Mouse (Mus musculus) heart, adult 11 months (tissue): ENCODE results near the gene Gm9780.
"Not testable (repeated sequence)": the region's sequence is repeated elsewhere in the genome, so short reads cannot be mapped to it uniquely, and the experiment has no call there.

Experiments used
- DNase-seq: peaks from one replicate; pipeline ENCODE4 v3.0.0; 2022

Gene Gm9780

GRCm38 (mm10) chr14:26042611-26043010, at the start of gene Gm9780:
Gene Gm9780 (minus strand): TSS chr14:26042711.
- DNase-seq = not testable (repeated sequence)

GRCm38 (mm10) chr14:26081997-26082396, 39.5 kb upstream of the Gm9780 start, which contains the start of gene Cphx3:
Gene Cphx3 (plus strand): TSS chr14:26082297.
- not testable (repeated sequence) for DNase-seq

GRCm38 (mm10) chr14:26081216-26081615, 38.7 kb upstream of the Gm9780 start, which contains the start of gene Cphx2:
Gene Cphx2 (plus strand): TSS chr14:26081516.
- not testable (repeated sequence) for DNase-seq

GRCm38 (mm10) chr14:26076620-26077390, 34.3 kb upstream of the Gm9780 start:
- DNase-seq = not testable (repeated sequence)

- DNase-seq = not testable (repeated sequence)
Measured at GRCm38 (mm10) chr14:26067325-26067633, 24.8 kb upstream of the Gm9780 start, which contains the start of gene Tmem254c. Gene Tmem254c (minus strand): TSS chr14:26067355.

- not testable (repeated sequence) for DNase-seq
Measured at GRCm38 (mm10) chr14:26066574-26067324, 24.2 kb upstream of the Gm9780 start.

- DNase-seq = not testable (repeated sequence)
Measured at GRCm38 (mm10) chr14:26059362-26059761, 16.9 kb upstream of the Gm9780 start.

GRCm38 (mm10) chr14:26058184-26058583, 15.7 kb upstream of the Gm9780 start:
- DNase-seq = not testable (repeated sequence)

GRCm38 (mm10) chr14:26048767-26049166, 6.3 kb upstream of the Gm9780 start:
- not testable (repeated sequence) for DNase-seq

- DNase-seq = not testable (repeated sequence)
Measured at GRCm38 (mm10) chr14:26047026-26047425, 4.5 kb upstream of the Gm9780 start.

- not testable (repeated sequence) for DNase-seq
Measured at GRCm38 (mm10) chr14:26045007-26045406, 2.5 kb upstream of the Gm9780 start.

GRCm38 (mm10) chr14:26035439-26035838, 7.1 kb downstream of the Gm9780 start:
- not testable (repeated sequence) for DNase-seq

GRCm38 (mm10) chr14:26034364-26034763, 8.1 kb downstream of the Gm9780 start:
- DNase-seq = not testable (repeated sequence)

- DNase-seq = not testable (repeated sequence)
Measured at GRCm38 (mm10) chr14:26025653-26026052, 16.9 kb downstream of the Gm9780 start.

- not testable (repeated sequence) for DNase-seq
Measured at GRCm38 (mm10) chr14:26022831-26023230, 19.7 kb downstream of the Gm9780 start.

GRCm38 (mm10) chr14:26021555-26021954, 21.0 kb downstream of the Gm9780 start:
- not testable (repeated sequence) for DNase-seq

GRCm38 (mm10) chr14:26016414-26016813, 26.1 kb downstream of the Gm9780 start:
- DNase-seq = not testable (repeated sequence)

- not testable (repeated sequence) for DNase-seq
Measured at GRCm38 (mm10) chr14:26007462-26007861, 35.0 kb downstream of the Gm9780 start.

- DNase-seq = peak; percentile 81
Measured at GRCm38 (mm10) chr14:25981880-25982279, 60.6 kb downstream of the Gm9780 start.

- DNase-seq = not testable (repeated sequence)
Measured at GRCm38 (mm10) chr14:25979242-25979941, 63.1 kb downstream of the Gm9780 start.

GRCm38 (mm10) chr14:25978371-25979241, 63.9 kb downstream of the Gm9780 start, which contains the start of gene Duxbl1:
Gene Duxbl1 (plus strand): TSS chr14:25978577.
- DNase-seq = not testable (repeated sequence)
